Mouse (Mus musculus) ES-Bruce4 (cell line): ENCODE measurements at regions not wholly inside any gene's neighbourhood (a gene's known extent, or its start where the extent isn't known, plus 50 kb on each side); places are given as distances from the start of the nearest gene placed in this dataset.

Experiments
- H3K27ac ChIP-seq: 2 replicates; pipeline ENCODE4 v1.5.1; 2012; ENCODE audit warnings: low read length, inconsistent platforms; ENCODE audit not compliant: insufficient read depth
- H3K27me3 ChIP-seq: 2 replicates; pipeline ENCODE4 v1.6.1; 2012; ENCODE audit warnings: mild to moderate bottlenecking, low read length, inconsistent platforms; ENCODE audit not compliant: control insufficient read depth, poor library complexity, insufficient read depth, severe bottlenecking
- H3K36me3 ChIP-seq: 2 replicates; pipeline ENCODE4 v1.6.1; 2012; ENCODE audit warnings: inconsistent platforms, mild to moderate bottlenecking, low read length, moderate library complexity; ENCODE audit not compliant: control insufficient read depth, poor library complexity, insufficient read depth, severe bottlenecking
- H3K4me1 ChIP-seq: one replicate; pipeline ENCODE4 v1.8.1; 2011; ENCODE audit warnings: low read length; ENCODE audit not compliant: control insufficient read depth, insufficient read depth
- H3K4me3 ChIP-seq: 2 replicates; pipeline ENCODE4 v1.5.1; 2011; ENCODE audit warnings: low read depth, mild to moderate bottlenecking, low read length
- H3K9ac ChIP-seq: 2 replicates; pipeline ENCODE4 v1.6.1; 2012; ENCODE audit warnings: low read depth, mild to moderate bottlenecking, inconsistent platforms; ENCODE audit not compliant: poor library complexity, severe bottlenecking
- H3K9me3 ChIP-seq: replicated peaks from 2 replicates; pipeline ENCODE4 v1.6.1; 2012; ENCODE audit warnings: mild to moderate bottlenecking, low read length, inconsistent platforms; ENCODE audit not compliant: control insufficient read depth, poor library complexity, insufficient read depth, severe bottlenecking
- CTCF ChIP-seq: IDR thresholded peaks from one replicate; pipeline ENCODE4 v1.8.1; 2011; ENCODE audit warnings: low read depth, low read length
- EP300 ChIP-seq: IDR thresholded peaks from 2 replicates; pipeline ENCODE4 v1.6.1; 2011; ENCODE audit warnings: low read depth, low read length; ENCODE audit not compliant: insufficient read depth
- POLR2A ChIP-seq: IDR thresholded peaks from one replicate; pipeline ENCODE4 v1.8.1; 2011; ENCODE audit warnings: low read length; ENCODE audit not compliant: insufficient read depth

GRCm38 (mm10) chr8:126140998-126141397, 146.0 kb downstream of the Kcnk1 start:
- H3K27me3 ChIP-seq = peaks cover 23% of the 10 kb centered on the region
- TF ChIP-seq POLR2A = no peak
- TF ChIP-seq EP300 = no peak
- no peak for TF ChIP-seq CTCF
- H3K9me3 ChIP-seq = no peaks in the 10 kb centered on the region
- H3K27ac ChIP-seq = no peak overlapping the region
- no peak overlapping the region for H3K9ac ChIP-seq
- no peak overlapping the region for H3K4me3 ChIP-seq
- no peaks in the 10 kb centered on the region for H3K4me1 ChIP-seq
- no peaks in the 10 kb centered on the region for H3K36me3 ChIP-seq

DNA sequence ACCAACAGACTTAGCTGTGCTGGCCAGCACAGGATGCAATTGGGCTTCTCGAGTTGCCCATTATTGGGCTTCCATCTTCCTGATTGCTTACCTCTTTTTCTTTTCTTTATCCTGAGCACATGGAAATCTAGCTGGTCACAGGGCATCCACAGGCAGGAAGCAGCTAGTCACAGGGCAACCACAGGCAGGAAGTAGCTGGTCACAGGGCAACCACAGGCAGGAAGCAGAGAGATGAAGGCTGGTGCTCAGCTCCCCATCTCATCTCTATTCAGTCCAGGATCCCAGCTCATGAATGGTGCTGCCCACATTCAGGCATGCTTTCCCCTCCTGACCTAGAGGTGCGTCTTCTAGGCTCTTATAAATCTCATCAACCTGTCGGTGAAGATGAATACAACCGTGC, 146.8 kb upstream of the Slc35f3 start:
- H3K9me3 ChIP-seq = no peaks in the 10 kb centered on the region
- H3K4me3 ChIP-seq = no peak overlapping the region
- no peaks in the 10 kb centered on the region for H3K27me3 ChIP-seq
- no peak overlapping the region for H3K9ac ChIP-seq
- H3K4me1 ChIP-seq = no peaks in the 10 kb centered on the region
- no peak for TF ChIP-seq POLR2A
- no peak for TF ChIP-seq EP300
- TF ChIP-seq CTCF = no peak
- H3K27ac ChIP-seq = no peak overlapping the region
- no peaks in the 10 kb centered on the region for H3K36me3 ChIP-seq

DNA sequence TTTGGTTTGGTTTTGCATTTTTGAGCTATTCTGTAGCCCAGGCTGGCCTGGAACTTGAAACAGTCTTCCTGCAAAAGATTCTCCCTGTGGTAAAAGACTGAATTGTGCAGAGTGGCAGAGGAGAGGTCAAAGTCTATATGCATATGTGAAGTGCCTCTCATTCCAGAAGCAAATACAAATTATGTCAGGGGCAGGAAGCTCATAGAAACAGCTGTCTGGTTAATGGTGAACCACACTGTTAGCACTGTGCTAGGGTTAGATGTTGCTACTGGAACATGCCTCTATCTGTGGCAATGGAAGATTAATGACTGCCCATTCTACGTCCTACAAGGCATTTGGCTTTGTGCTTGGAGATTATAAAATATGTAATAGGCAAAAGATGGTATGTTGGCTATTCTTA, 144.4 kb upstream of the Slc35f3 start:
- Histone ChIP-seq H3K9ac (no peak overlapping the region), H3K36me3 (no peaks in the 10 kb centered on the region), H3K4me3 (no peak overlapping the region), H3K9me3 (no peaks in the 10 kb centered on the region), H3K27ac (no peak overlapping the region), H3K27me3 (no peaks in the 10 kb centered on the region), H3K4me1 (no peaks in the 10 kb centered on the region)
- TF ChIP-seq EP300 (no peak), POLR2A (no peak), CTCF (no peak)

- Histone ChIP-seq H3K9me3 (no peaks in the 10 kb centered on the region), H3K27ac (no peak overlapping the region), H3K4me1 (no peaks in the 10 kb centered on the region), H3K4me3 (no peak overlapping the region), H3K36me3 (no peaks in the 10 kb centered on the region), H3K27me3 (no peaks in the 10 kb centered on the region), H3K9ac (no peak overlapping the region)
- TF ChIP-seq EP300 (no peak), CTCF (peak; percentile 53)
These were observed 140.7 kb upstream of the Slc35f3 start for GRCm38 (mm10) chr8:126157452-126158185.

GRCm38 (mm10) chr8:126159485-126159884, 138.9 kb upstream of the Slc35f3 start:
- Histone ChIP-seq H3K4me3 (no peak overlapping the region), H3K36me3 (no peaks in the 10 kb centered on the region), H3K27ac (no peak overlapping the region)

DNA sequence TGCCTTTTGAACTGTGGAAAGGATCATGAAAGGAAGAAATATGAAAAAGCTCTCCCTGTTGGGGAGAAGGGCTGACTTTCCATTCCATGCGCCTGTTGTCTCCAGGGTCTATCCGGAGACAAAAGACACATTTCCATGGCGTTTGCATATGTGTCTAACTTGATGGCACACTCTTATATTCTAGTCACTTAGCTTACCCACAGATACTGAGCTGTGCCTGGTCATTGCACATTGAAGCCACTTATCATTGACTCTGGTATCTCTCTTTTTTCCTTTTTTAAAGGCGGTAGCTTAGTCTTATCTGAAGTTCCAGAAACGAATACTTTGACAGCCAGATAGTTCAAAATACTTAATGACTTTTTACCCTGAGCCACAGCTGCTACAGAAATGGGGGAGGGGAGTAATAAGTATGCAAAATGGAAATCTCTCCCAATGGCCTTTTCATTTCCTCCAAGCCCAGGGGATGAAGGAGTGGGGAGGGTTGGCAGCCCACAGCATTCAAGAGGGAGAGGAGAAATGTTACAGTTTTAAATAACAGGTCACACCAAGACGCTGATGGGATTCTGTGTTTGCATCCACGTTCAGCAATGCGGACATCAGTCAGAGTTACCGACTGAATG, 137.9 kb upstream of the Slc35f3 start:
- Histone ChIP-seq H3K9ac (no peak overlapping the region), H3K27me3 (no peaks in the 10 kb centered on the region), H3K4me3 (no peak overlapping the region), H3K4me1 (no peaks in the 10 kb centered on the region), H3K36me3 (no peaks in the 10 kb centered on the region), H3K9me3 (no peaks in the 10 kb centered on the region), H3K27ac (no peak overlapping the region)
- TF ChIP-seq EP300 = no peak
- TF ChIP-seq CTCF = no peak
- TF ChIP-seq POLR2A = no peak

More at GRCm38 (mm10) chr8:126159485-126159884, 138.9 kb upstream of the Slc35f3 start:
- TF ChIP-seq CTCF (no peak), POLR2A (no peak), EP300 (no peak)
- H3K9me3 ChIP-seq = no peaks in the 10 kb centered on the region
- H3K9ac ChIP-seq = no peak overlapping the region
- no peaks in the 10 kb centered on the region for H3K4me1 ChIP-seq
- no peaks in the 10 kb centered on the region for H3K27me3 ChIP-seq
